Mouse (Mus musculus): ENCODE measurements around the gene Nipa1.

GRCm38 (mm10) chr7:55960506-55960905 lies 59.2 kb downstream of the Nipa1 start:
- TF ChIP-seq ZNF384 (IDR thresholded peaks at IDR 0.05; ENCODE audit: low read depth, low read length), result no peak
- no peak for TF ChIP-seq CHD2 (IDR thresholded peaks at IDR 0.05; ENCODE audit: low read depth, low read length)
- no peak for TF ChIP-seq MAFK (IDR thresholded peaks at IDR 0.05; ENCODE audit: insufficient read depth, low read depth, low read length)
- no peak for TF ChIP-seq HCFC1 (IDR thresholded peaks at IDR 0.05; ENCODE audit: borderline replicate concordance, insufficient read depth, low read length)
